Mouse (Mus musculus) CH12.LX (cell line): ENCODE measurements around the gene Papss2. TPM values are rescaled to one million over a fixed set of nuclear protein-coding genes. Genes with fewer than 3 reads are reported as not detected.

Experiments used
- DNase-seq: peaks from one replicate; pipeline ENCODE4 v3.0.0-alpha.2; 2013; ENCODE audit errors: extremely low read depth
- H3K27ac ChIP-seq: 2 replicates; pipeline ENCODE4 v1.5.1; 2012; ENCODE audit warnings: low read depth, mild to moderate bottlenecking, control low read depth, moderate library complexity; ENCODE audit not compliant: insufficient read depth
- H3K27me3 ChIP-seq: replicated peaks from 2 replicates; pipeline ENCODE3; 2012; ENCODE audit warnings: inconsistent platforms
- H3K36me3 ChIP-seq, 2 experiments: replicated peaks in 1 of 2; 2 replicates each; pipeline versions ENCODE3 to v1.6.1; 2012; ENCODE audit warnings: inconsistent platforms in 1 of 2, low read length in 1 of 2, mild to moderate bottlenecking in 1 of 2, mixed read lengths in 1 of 2, moderate library complexity in 1 of 2; ENCODE audit not compliant: control insufficient read depth in 1 of 2, insufficient read depth in 1 of 2
- H3K4me1 ChIP-seq, 2 experiments: 2 replicates each; pipeline ENCODE4 v1.6.1; 2012; ENCODE audit warnings: inconsistent platforms in 1 of 2, moderate library complexity in 1 of 2; ENCODE audit not compliant: insufficient read depth in 2 of 2, control insufficient read depth in 1 of 2
- H3K4me2 ChIP-seq: 2 replicates; pipeline ENCODE4 v1.6.1; 2012; ENCODE audit warnings: low read depth, mild to moderate bottlenecking, control low read depth; ENCODE audit not compliant: poor library complexity, insufficient read depth, severe bottlenecking
- H3K4me3 ChIP-seq, 3 experiments: fragments of 150-350 bp in 1 of 3; sonication (generic) in 1 of 3; replicated peaks in 1 of 3; 2 replicates each; pipeline versions ENCODE3 to v1.5.1; 2011 to 2012; ENCODE audit warnings: low read depth in 2 of 3, low read length in 2 of 3, mild to moderate bottlenecking in 2 of 3, moderate library complexity in 2 of 3, control low read depth in 1 of 3, improper control_type of control experiment in 1 of 3, inconsistent platforms in 1 of 3, mixed read lengths in 1 of 3; ENCODE audit not compliant: poor library complexity in 1 of 3
- H3K79me2 ChIP-seq: replicated peaks from 2 replicates; pipeline ENCODE4 v1.6.1; 2012; ENCODE audit warnings: mild to moderate bottlenecking, moderate library complexity; ENCODE audit not compliant: control insufficient read depth, poor library complexity, insufficient read depth, severe bottlenecking; ENCODE audit errors: extremely low read depth
- H3K9ac ChIP-seq: 2 replicates; pipeline ENCODE4 v1.6.1; 2012; ENCODE audit warnings: low read depth, mild to moderate bottlenecking, control low read depth, moderate library complexity; ENCODE audit not compliant: insufficient read depth
- H3K9me3 ChIP-seq: replicated peaks from 2 replicates; pipeline ENCODE3; 2012; ENCODE audit warnings: low read length, inconsistent platforms, mixed read lengths
- BHLHE40 ChIP-seq: IDR thresholded peaks from 2 replicates; pipeline ENCODE4 v1.6.1; 2011; ENCODE audit warnings: mild to moderate bottlenecking, low read depth, low read length, improper control_type of control experiment
- CHD1 ChIP-seq: IDR thresholded peaks from 2 replicates; pipeline ENCODE4 v1.6.1; 2012; ENCODE audit warnings: low read depth, low read length, improper control_type of control experiment, inconsistent platforms
- CHD2 ChIP-seq: IDR thresholded peaks from 2 replicates; pipeline ENCODE4 v1.6.1; 2011; ENCODE audit warnings: low read length, improper control_type of control experiment
- CTCF ChIP-seq, 2 experiments: IDR thresholded peaks in 1 of 2; conservative IDR thresholded peaks in 1 of 2; 2 replicates each; pipeline ENCODE4 v1.5.1; 2011 to 2012; ENCODE audit warnings: low read depth in 2 of 2, low read length in 2 of 2, improper control_type of control experiment in 1 of 2, inconsistent platforms in 1 of 2, mild to moderate bottlenecking in 1 of 2, moderate library complexity in 1 of 2
- E2F4 ChIP-seq: IDR thresholded peaks from 2 replicates; pipeline ENCODE4 v1.6.1; 2011; ENCODE audit warnings: low read depth, low read length, improper control_type of control experiment; ENCODE audit not compliant: insufficient replicate concordance
- ELF1 ChIP-seq: IDR thresholded peaks from 2 replicates; pipeline ENCODE4 v1.6.1; 2014; ENCODE audit warnings: low read depth, mild to moderate bottlenecking, inconsistent platforms, low read length, improper control_type of control experiment
- HCFC1 ChIP-seq: IDR thresholded peaks from 2 replicates; pipeline ENCODE4 v1.6.1; 2012; ENCODE audit warnings: low read depth, mild to moderate bottlenecking, inconsistent platforms, low read length, improper control_type of control experiment
- JUND ChIP-seq: conservative IDR thresholded peaks from 2 replicates; pipeline ENCODE4 v1.6.1; 2011; ENCODE audit warnings: low read depth, low read length, improper control_type of control experiment
- KAT2A ChIP-seq: IDR thresholded peaks from 2 replicates; pipeline ENCODE4 v1.6.1; 2012; ENCODE audit warnings: low read length, improper control_type of control experiment, inconsistent platforms; ENCODE audit not compliant: insufficient replicate concordance
- MEF2A ChIP-seq: IDR thresholded peaks from 2 replicates; pipeline ENCODE4 v1.6.1; 2014; ENCODE audit warnings: low read depth, mild to moderate bottlenecking, inconsistent platforms, low read length, improper control_type of control experiment, borderline replicate concordance
- MXI1 ChIP-seq: IDR thresholded peaks from 2 replicates; pipeline ENCODE4 v1.6.1; 2011; ENCODE audit warnings: mild to moderate bottlenecking, low read depth, low read length, improper control_type of control experiment
- MYC ChIP-seq: IDR thresholded peaks from 2 replicates; pipeline ENCODE4 v1.6.1; 2011; ENCODE audit warnings: low read depth, mild to moderate bottlenecking, improper control_type of control experiment, low read length
- NRF1 ChIP-seq: IDR thresholded peaks from 2 replicates; pipeline ENCODE4 v1.6.1; 2014; ENCODE audit warnings: low read depth, mild to moderate bottlenecking, inconsistent platforms, low read length, improper control_type of control experiment, moderate library complexity
- PAX5 ChIP-seq: IDR thresholded peaks from 2 replicates; pipeline ENCODE4 v1.6.1; 2012; ENCODE audit warnings: low read length, inconsistent platforms, mixed read lengths
- POLR2A ChIP-seq: IDR thresholded peaks from 2 replicates; pipeline ENCODE4 v1.6.1; 2011; ENCODE audit warnings: low read depth, mild to moderate bottlenecking, improper control_type of control experiment, low read length
- POLR2AphosphoS2 ChIP-seq: IDR thresholded peaks from 2 replicates; pipeline ENCODE4 v1.6.1; 2011; ENCODE audit warnings: low read depth, low read length, improper control_type of control experiment
- RCOR1 ChIP-seq: conservative IDR thresholded peaks from 2 replicates; pipeline ENCODE4 v1.6.1; 2012; ENCODE audit warnings: low read depth, mild to moderate bottlenecking, inconsistent platforms, low read length, improper control_type of control experiment
- SIN3A ChIP-seq: IDR thresholded peaks from 2 replicates; pipeline ENCODE4 v1.6.1; 2012; ENCODE audit warnings: low read length, improper control_type of control experiment, inconsistent platforms
- SMC3 ChIP-seq: IDR thresholded peaks from 2 replicates; pipeline ENCODE4 v1.6.1; 2011; ENCODE audit warnings: low read depth, low read length, improper control_type of control experiment
- UBTF ChIP-seq: IDR thresholded peaks from 2 replicates; pipeline ENCODE4 v1.6.1; 2012; ENCODE audit warnings: low read depth, mild to moderate bottlenecking, inconsistent platforms, low read length, improper control_type of control experiment, moderate library complexity
- USF1 ChIP-seq: IDR thresholded peaks from 2 replicates; pipeline ENCODE4 v1.6.1; 2014; ENCODE audit warnings: low read depth, mild to moderate bottlenecking, inconsistent platforms, low read length, improper control_type of control experiment
- ZKSCAN1 ChIP-seq: IDR thresholded peaks from 2 replicates; pipeline ENCODE4 v1.6.1; 2012; ENCODE audit warnings: low read depth, inconsistent platforms, low read length, improper control_type of control experiment, borderline replicate concordance
- ZMIZ1 ChIP-seq: IDR thresholded peaks from 2 replicates; pipeline ENCODE4 v1.6.1; 2012; ENCODE audit warnings: low read depth, mild to moderate bottlenecking, inconsistent platforms, low read length, improper control_type of control experiment
- dilution Hi-C: fragments of 300-500 bp; cut with MboI; formaldehyde crosslinking; loops from 2 replicates; pipeline ENCODE4 v1.14.3; 2020; ENCODE audit warnings: low sequenced_read_pairs; ENCODE audit not compliant: extremely low pct_unique_long_range_greater_than_20kb, extremely low pct_ligation_motif_present
- in situ Hi-C: fragments of 300-500 bp; cut with MboI; formaldehyde crosslinking; loops from 3 replicates; pipeline ENCODE4 v1.14.3; 2019; ENCODE audit warnings: low sequenced_read_pairs, low pct_ligation_motif_present, low pct_unique_long_range_greater_than_20kb, mixed read lengths
- polyA plus RNA-seq: library from polyadenylated mRNA; unstranded; fragments of >175 nt; gene quantifications from 2 replicates; pipeline ENCODE4 v1.2.1, GENCODE M21; 2012; ENCODE audit warnings: low read depth; ENCODE audit not compliant: insufficient read length
- total RNA-seq, 2 experiments: library from RNA; depleted of rRNA; stranded (reverse); fragments of 300-350 nt in 1 of 2; fragments of >200 nt in 1 of 2; gene quantifications; 2 replicates each; pipeline ENCODE4 v1.2.3; 2012 to 2014

Gene Papss2
- total and polyA plus RNA-seq, 3 experiments: 0.36 to 0.42 (median 0.39) TPM

- dilution Hi-C loops: no loop called here
- H3K79me2 ChIP-seq: no peaks in the 10 kb centered on the region
- H3K9me3 ChIP-seq: no peaks in the 10 kb centered on the region
- no peak overlapping the region for H3K4me2 ChIP-seq
- no peak for TF ChIP-seq MXI1
- no peak for TF ChIP-seq PAX5
- no peak for TF ChIP-seq BHLHE40
- TF ChIP-seq CTCF (conservative IDR thresholded peaks at IDR 0.05 in 1 of 2, IDR thresholded peaks at IDR 0.05 in 1 of 2; ENCODE audit: low read depth in 2 of 2, low read length in 2 of 2): no peak
- no peak for TF ChIP-seq NRF1
- no peak for TF ChIP-seq MEF2A
- TF ChIP-seq KAT2A: no peak
- TF ChIP-seq SIN3A: no peak
- TF ChIP-seq ZKSCAN1: no peak
- no peak for TF ChIP-seq MYC
- TF ChIP-seq E2F4: no peak
- no peak for TF ChIP-seq SMC3
- no peak for TF ChIP-seq UBTF
- no peak for TF ChIP-seq JUND
- TF ChIP-seq CHD1: no peak
- no peak for TF ChIP-seq RCOR1
- H3K27me3 ChIP-seq: no peaks in the 10 kb centered on the region
- in situ Hi-C loops: no loop called here
- H3K4me1 ChIP-seq: peaks cover 0 to under 1% of the 10 kb centered on the region in 2 experiments; a peak in 1 of 4 replicates
- no peak for DNase-seq
- H3K9ac ChIP-seq: no peak overlapping the region
- no peak overlapping the region for H3K27ac ChIP-seq
- H3K4me3 ChIP-seq: no peak overlapping the region
- no peaks in the 10 kb centered on the region for H3K36me3 ChIP-seq
These were observed 24.1 kb downstream of the Papss2 start for GRCm38 (mm10) chr19:32619739-32620138.

GRCm38 (mm10) chr19:32620859-32621445, 25.4 kb downstream of the Papss2 start:
- no peaks in the 10 kb centered on the region for H3K79me2 ChIP-seq
- H3K36me3 ChIP-seq: no peaks in the 10 kb centered on the region
- H3K4me3 ChIP-seq: no peak overlapping the region
- H3K27me3 ChIP-seq: no peaks in the 10 kb centered on the region
- TF ChIP-seq E2F4: no peak
- TF ChIP-seq CHD2: no peak
- no peak for TF ChIP-seq HCFC1
- no peak for TF ChIP-seq POLR2AphosphoS2
- TF ChIP-seq POLR2A: no peak
- TF ChIP-seq ZMIZ1: no peak
- TF ChIP-seq RCOR1: no peak
- TF ChIP-seq JUND: no peak
- TF ChIP-seq USF1: no peak
- no peak for TF ChIP-seq MYC
- TF ChIP-seq ELF1: no peak
- DNase-seq: no peak
- dilution Hi-C loops (no loop called here), in situ Hi-C loops (no loop called here)
- no peaks in the 10 kb centered on the region for H3K9me3 ChIP-seq
- H3K4me2 ChIP-seq: no peak overlapping the region
- no peaks in the 10 kb centered on the region for H3K4me1 ChIP-seq
- no peak overlapping the region for H3K9ac ChIP-seq
- no peak overlapping the region for H3K27ac ChIP-seq
